14 mouse cellular contexts compared by ENCODE assay signal in the genomic region with DNA sequence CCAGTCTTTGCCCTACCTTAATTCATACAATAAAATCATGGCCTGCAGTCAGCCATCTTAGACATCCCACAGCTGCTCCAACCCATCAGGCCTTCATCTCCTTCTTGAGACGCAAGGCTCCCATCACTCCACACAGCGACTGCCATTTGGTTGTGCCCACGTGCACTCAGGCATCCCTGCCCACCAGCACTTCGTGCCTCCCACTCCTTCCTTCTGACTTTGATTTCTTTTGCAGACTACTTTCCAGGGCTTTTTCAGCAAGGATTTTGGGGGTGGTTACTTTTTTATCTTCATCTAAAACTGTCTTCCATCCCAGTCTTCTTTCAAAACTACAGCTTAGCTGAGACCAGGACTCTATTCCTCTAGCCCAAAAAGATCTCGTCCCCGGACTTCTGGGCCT.
DNase-seq lines count a peak whose midpoint lies in the region.
"Had no signal": no experiment of that assay in that cellular context is flagged by ENCODE, and none has a peak within 500 bp of the region (broad histone marks: within the 10 kb centered on the region; RNA-seq: fewer than 3 reads in every experiment).

No protein-coding gene starts in this region.

- DNase-seq in frontal cortex, postnatal 36 days (ENCODE audit: low spot score in 2 of 2): peak; percentile 52 to 86
- no peak for DNase-seq in frontal cortex, postnatal 25 days (ENCODE audit: low spot score in 2 of 2)
- DNase-seq in right cerebral cortex, adult 18-20 months: peak; percentile 84
- DNase-seq in right cerebral cortex, postnatal 14 days: no peak
- DNase-seq in left cerebral cortex, adult 9 months (ENCODE audit: low spot score in 2 of 2): peak; percentile 67 to 76
- peak; percentile 91 for DNase-seq in telencephalon, adult 2 months (ENCODE audit: low read depth, low spot score)
- DNase-seq in kidney, postnatal 25 days: no peak
- DNase-seq: adrenal gland, postnatal 36 days; forebrain, postnatal 0 days; gastrocnemius, postnatal 14 days; kidney, adult 8-10 months; kidney, postnatal 10 days; liver, postnatal 0 days; thymus, postnatal 14 days had no signal

Comparison
In these comparisons a context has a peak if more than half of its experiments do, and no peak if none do; other contexts are left out.
1. DNase-seq: peak in frontal cortex, postnatal 36 days (2 of 2), right cerebral cortex, adult 18-20 months (single experiment), left cerebral cortex, adult 9 months (2 of 2) and telencephalon, adult 2 months (single experiment); none in frontal cortex, postnatal 25 days (0 of 2), right cerebral cortex, postnatal 14 days (single experiment) and kidney, postnatal 25 days (0 of 2).